Mouse (Mus musculus) forebrain, embryonic 16.5 days (tissue): ENCODE results near the gene Plcxd2. TPM values are rescaled to one million over a fixed set of nuclear protein-coding genes. Genes with fewer than 3 reads are reported as not detected.

Experiments
- ATAC-seq: fragments of 200-750 bp; cut with Nextera tagmentation; 2 replicates; pipeline ENCODE4 v1.8.0; 2017; ENCODE audit warnings: mild to moderate bottlenecking, moderate library complexity
- H3K27ac ChIP-seq: fragments of 300-500 bp; sonication (generic); 2 replicates; pipeline ENCODE4 v1.5.1; 2014; ENCODE audit warnings: low read length, control low read depth
- H3K27me3 ChIP-seq: fragments of 300-500 bp; sonication (generic); replicated peaks from 2 replicates; pipeline ENCODE4 v1.6.1; 2014; ENCODE audit warnings: low read length; ENCODE audit not compliant: control insufficient read depth, insufficient read depth
- H3K36me3 ChIP-seq: fragments of 300-500 bp; sonication (generic); 2 replicates; pipeline ENCODE4 v1.6.1; 2014; ENCODE audit not compliant: control insufficient read depth, insufficient read depth
- H3K4me1 ChIP-seq: fragments of 300-500 bp; sonication (generic); replicated peaks from 2 replicates; pipeline ENCODE4 v1.6.1; 2014; ENCODE audit warnings: low read length; ENCODE audit not compliant: control insufficient read depth, insufficient read depth
- H3K4me2 ChIP-seq: fragments of 300-500 bp; sonication (generic); 2 replicates; pipeline ENCODE4 v1.6.1; 2014; ENCODE audit warnings: mild to moderate bottlenecking, low read length, control low read depth
- H3K4me3 ChIP-seq: fragments of 300-500 bp; sonication (generic); replicated peaks from 2 replicates; pipeline ENCODE4 v1.5.1; 2014; ENCODE audit warnings: mild to moderate bottlenecking, low read length, control low read depth
- H3K9ac ChIP-seq: fragments of 300-500 bp; sonication (generic); replicated peaks from 2 replicates; pipeline ENCODE4 v1.6.1; 2014; ENCODE audit warnings: low read depth, low read length, control low read depth
- H3K9me3 ChIP-seq: fragments of 300-500 bp; sonication (generic); 2 replicates; pipeline ENCODE4 v1.6.1; 2016; ENCODE audit warnings: low read length; ENCODE audit not compliant: control insufficient read depth
- WGBS: fragments of 180-500 bp; shearing (Covaris S2); extraction: QIAGEN DNeasy Blood & Tissue Kit; methylation state at CpG from one replicate; pipeline ENCODE4 v1.1.7; 2014; 5-methylcytosine and 5-hydroxymethylcytosine counted together
- polyA plus RNA-seq: library from polyadenylated mRNA; unstranded; fragments of >200 nt; fragmentation: Nextera tagmentation; extraction: Ambion mirVana; gene quantifications from 2 replicates; pipeline ENCODE4 v1.2.1, GENCODE M21; 2015

Plcxd2 gene
- polyA plus RNA-seq, 1 experiment from 2014 or later: 17.7 TPM

- no peaks in the 10 kb centered on the region for H3K36me3 ChIP-seq
- WGBS: 58% methylated on average over 1 of the region's 1 CpGs
- no peak overlapping the region for H3K4me3 ChIP-seq
- H3K27me3 ChIP-seq: no peaks in the 10 kb centered on the region
- H3K27ac ChIP-seq: no peak overlapping the region
- no peaks in the 10 kb centered on the region for H3K4me1 ChIP-seq
- no peak overlapping the region for H3K4me2 ChIP-seq
- ATAC-seq: no peak
- H3K9me3 ChIP-seq: no peaks in the 10 kb centered on the region
- H3K9ac ChIP-seq: no peak overlapping the region
These were observed 9.3 kb upstream of the Plcxd2 start for GRCm38 (mm10) chr16:46019359-46019758.

DNA sequence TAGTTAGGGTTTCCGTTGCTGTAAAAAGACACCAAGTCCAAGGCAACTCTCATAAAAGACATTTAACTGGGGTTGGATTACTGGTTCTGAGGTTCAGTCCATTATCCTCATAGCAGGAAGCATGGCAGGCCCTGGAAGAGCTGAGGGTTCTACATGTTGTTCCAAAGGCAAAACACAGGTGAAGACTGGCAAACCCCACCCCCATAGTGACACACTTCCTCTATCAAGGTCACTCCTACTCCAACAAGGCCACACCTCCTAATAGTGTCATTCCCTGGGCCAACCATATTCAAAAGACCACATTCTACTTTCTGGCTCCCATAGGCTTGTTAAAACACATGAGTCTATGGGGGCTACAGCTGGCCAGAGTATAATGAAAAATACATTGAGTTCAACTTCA lies 1.7 kb upstream of the Plcxd2 start:
- WGBS: 88% methylated on average over 1 of the region's 1 CpGs
- no peaks in the 10 kb centered on the region for H3K9me3 ChIP-seq
- ATAC-seq: no peak

DNA sequence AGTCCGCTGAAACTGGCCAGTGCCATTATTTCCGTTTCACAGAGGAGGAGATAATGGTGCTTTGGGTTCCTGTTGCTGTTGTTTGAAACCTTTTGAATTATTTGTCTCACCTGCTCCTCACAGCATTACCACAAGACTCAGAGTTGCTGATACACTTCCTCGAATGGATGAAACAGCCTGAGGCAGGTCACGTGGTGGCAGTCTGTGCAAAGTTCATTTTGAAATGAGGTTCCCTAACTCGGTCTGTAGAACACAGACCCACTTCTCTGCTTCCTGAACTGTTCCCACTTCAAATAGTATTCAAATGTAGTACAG lies 845 bp upstream of the Plcxd2 start:
- peak overlapping the region; percentile 77 for H3K4me3 ChIP-seq
- no peaks in the 10 kb centered on the region for H3K9me3 ChIP-seq
- no peak overlapping the region; the same call in 1 of the 2 replicates for H3K27ac ChIP-seq
- H3K36me3 ChIP-seq: no peaks in the 10 kb centered on the region
- H3K4me1 ChIP-seq: peaks cover 20% of the 10 kb centered on the region
- peak overlapping the region; percentile 74 for H3K9ac ChIP-seq
- H3K27me3 ChIP-seq: no peaks in the 10 kb centered on the region
- ATAC-seq: no peak
- H3K4me2 ChIP-seq: peak overlapping the region; percentile 89
- whole genome bisulfite sequencing: 6% methylated on average over 5 of the region's 5 CpGs

More for the DNA sequence above, 1.7 kb upstream of the Plcxd2 start:
- H3K27me3 ChIP-seq: no peaks in the 10 kb centered on the region
- H3K4me3 ChIP-seq: no peak overlapping the region
- H3K9ac ChIP-seq: no peak overlapping the region
- no peak overlapping the region for H3K4me2 ChIP-seq
- H3K36me3 ChIP-seq: no peaks in the 10 kb centered on the region
- H3K4me1 ChIP-seq: peaks cover 18% of the 10 kb centered on the region
- H3K27ac ChIP-seq: no peak overlapping the region

DNA sequence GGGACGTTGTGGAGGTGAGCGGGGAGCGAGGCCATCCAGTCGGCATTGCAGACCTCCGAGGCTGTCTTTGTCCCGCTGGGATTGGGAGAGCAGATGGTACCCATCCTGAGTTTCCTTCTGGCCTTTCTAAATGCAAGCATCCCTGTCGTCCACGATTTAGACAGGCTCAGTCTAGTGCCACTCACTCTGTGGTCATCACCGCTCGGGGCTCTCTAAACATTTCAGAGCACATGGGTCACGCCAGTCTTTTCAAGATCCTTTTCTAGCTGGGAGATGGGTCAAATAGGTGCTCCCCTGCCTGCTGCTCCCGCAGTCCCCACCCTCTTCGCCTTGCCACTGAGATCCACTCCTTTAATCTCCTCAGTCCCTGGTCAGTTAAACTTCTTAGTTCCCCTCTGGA lies 301 bp downstream of the Plcxd2 start:
- Histone ChIP-seq H3K36me3 (no peaks in the 10 kb centered on the region), H3K9ac (peak overlapping the region; percentile 74), H3K4me3 (peak overlapping the region; percentile 77), H3K4me2 (peak overlapping the region; percentile 89), H3K9me3 (no peaks in the 10 kb centered on the region), H3K27me3 (no peaks in the 10 kb centered on the region), H3K27ac (peak overlapping the region; percentile 60), H3K4me1 (peaks cover 20% of the 10 kb centered on the region)
- peak; percentile 23 for ATAC-seq
- WGBS: under 1% methylated on average over 13 of the region's 13 CpGs

- Histone ChIP-seq H3K27me3 (no peaks in the 10 kb centered on the region), H3K4me3 (peak overlapping the region; percentile 77), H3K27ac (no peak overlapping the region), H3K9me3 (no peaks in the 10 kb centered on the region), H3K9ac (peak overlapping the region; percentile 41; the same call in 1 of the 2 replicates), H3K4me2 (peak overlapping the region; percentile 89), H3K36me3 (no peaks in the 10 kb centered on the region), H3K4me1 (peaks cover 20% of the 10 kb centered on the region)
- ATAC-seq: no peak
- WGBS: 56% methylated on average over 3 of the region's 3 CpGs
These were observed 1.3 kb downstream of the Plcxd2 start for GRCm38 (mm10) chr16:46008766-46009165.

- Histone ChIP-seq H3K4me1 (peaks cover 20% of the 10 kb centered on the region), H3K4me3 (peak overlapping the region; percentile 77), H3K27me3 (no peaks in the 10 kb centered on the region), H3K9ac (no peak overlapping the region), H3K4me2 (peak overlapping the region; percentile 89), H3K27ac (no peak overlapping the region), H3K9me3 (no peaks in the 10 kb centered on the region), H3K36me3 (no peaks in the 10 kb centered on the region)
- no peak for ATAC-seq
- 48% methylated on average over 5 of the region's 5 CpGs for WGBS
These were observed 1.9 kb downstream of the Plcxd2 start for GRCm38 (mm10) chr16:46008036-46008605.

DNA sequence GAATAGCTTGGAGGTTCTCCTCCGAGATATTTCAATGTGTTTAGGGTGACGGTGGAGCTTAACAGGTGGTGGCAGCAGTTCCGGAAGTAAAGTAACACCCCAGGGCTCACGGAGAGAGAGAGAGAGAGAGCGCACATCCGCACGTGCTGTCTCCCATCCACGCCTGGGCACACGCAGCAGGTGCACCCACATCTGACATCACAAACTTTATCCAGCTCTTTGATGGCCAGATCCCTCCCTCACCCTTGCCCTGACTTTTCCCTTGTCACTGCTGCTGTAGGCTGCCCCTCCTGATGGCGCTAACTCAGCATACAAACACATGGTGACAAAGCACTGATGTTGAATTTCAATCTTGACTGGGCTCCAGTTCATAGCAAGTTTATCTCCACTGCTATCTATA lies 3.8 kb downstream of the Plcxd2 start:
- ATAC-seq: no peak
- no peaks in the 10 kb centered on the region for H3K27me3 ChIP-seq
- H3K27ac ChIP-seq: no peak overlapping the region
- H3K4me3 ChIP-seq: no peak overlapping the region
- WGBS: 79% methylated on average over 10 of the region's 10 CpGs
- H3K9me3 ChIP-seq: no peaks in the 10 kb centered on the region
- no peak overlapping the region for H3K4me2 ChIP-seq
- H3K4me1 ChIP-seq: peaks cover 20% of the 10 kb centered on the region
- no peaks in the 10 kb centered on the region for H3K36me3 ChIP-seq
- H3K9ac ChIP-seq: no peak overlapping the region

- Histone ChIP-seq H3K36me3 (no peaks in the 10 kb centered on the region), H3K4me1 (peaks cover 14% of the 10 kb centered on the region), H3K27me3 (no peaks in the 10 kb centered on the region), H3K4me3 (no peak overlapping the region), H3K27ac (no peak overlapping the region), H3K4me2 (no peak overlapping the region), H3K9me3 (no peaks in the 10 kb centered on the region), H3K9ac (no peak overlapping the region)
- 77% methylated on average over 10 of the region's 10 CpGs for WGBS
- ATAC-seq: no peak
These were observed 8.4 kb downstream of the Plcxd2 start for GRCm38 (mm10) chr16:46001550-46002166.

GRCm38 (mm10) chr16:46000976-46001375 lies 9.0 kb downstream of the Plcxd2 start:
- 67% methylated on average over 3 of the region's 3 CpGs for WGBS
- no peak overlapping the region for H3K4me3 ChIP-seq
- H3K27me3 ChIP-seq: no peaks in the 10 kb centered on the region
- H3K27ac ChIP-seq: no peak overlapping the region
- H3K9ac ChIP-seq: no peak overlapping the region
- H3K4me2 ChIP-seq: no peak overlapping the region
- ATAC-seq: no peak
- H3K9me3 ChIP-seq: no peaks in the 10 kb centered on the region
- H3K4me1 ChIP-seq: peaks cover 12% of the 10 kb centered on the region
- H3K36me3 ChIP-seq: no peaks in the 10 kb centered on the region
